Mouse (Mus musculus) monocyte, adult 5-6 weeks (primary cell): ENCODE data around the gene Ubxn10. TPM values are rescaled to one million over a fixed set of nuclear protein-coding genes. Genes with fewer than 3 reads are reported as not detected.

ENCODE experiments used
- ATAC-seq: fragments of 153-309, 156-312 bp; replicated peaks from 2 replicates; pipeline ENCODE4 v1.8.0; 2017; ENCODE audit warnings: mild to moderate bottlenecking; ENCODE audit not compliant: low TSS enrichment, insufficient number of reproducible peaks, severe bottlenecking, poor library complexity, low FRiP score
- total RNA-seq: library from RNA; stranded (forward); fragments of 200-1000, 200-491, 200-594 nt; gene quantifications from 3 replicates; pipeline ENCODE4 v1.2.3, GENCODE M21; 2017

The Ubxn10 gene
- total RNA-seq: not detected in 3 replicates

DNA sequence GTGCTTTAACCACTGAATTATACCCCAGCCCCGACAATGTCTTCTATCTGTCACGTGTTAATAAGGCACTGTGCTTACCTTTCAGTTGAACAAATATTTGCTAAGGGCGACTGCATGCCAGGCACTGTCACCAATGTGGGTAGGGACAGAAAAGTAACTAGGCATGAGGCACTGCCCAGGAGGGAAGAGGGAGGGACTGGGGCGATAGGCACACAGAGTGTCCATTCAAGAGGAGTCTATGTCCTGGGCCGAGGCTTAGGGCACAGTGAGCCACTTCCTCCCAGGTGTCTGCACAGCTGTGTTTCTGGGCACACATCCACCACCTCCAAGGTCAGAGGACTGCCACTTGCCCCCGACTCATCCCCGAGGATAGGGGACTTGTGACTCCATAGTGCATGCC, at the start of gene Ubxn10:
Gene Ubxn10 (minus strand): TSS at position 137 of the 400 bp plus-strand sequence.
- ATAC-seq: no peak

DNA sequence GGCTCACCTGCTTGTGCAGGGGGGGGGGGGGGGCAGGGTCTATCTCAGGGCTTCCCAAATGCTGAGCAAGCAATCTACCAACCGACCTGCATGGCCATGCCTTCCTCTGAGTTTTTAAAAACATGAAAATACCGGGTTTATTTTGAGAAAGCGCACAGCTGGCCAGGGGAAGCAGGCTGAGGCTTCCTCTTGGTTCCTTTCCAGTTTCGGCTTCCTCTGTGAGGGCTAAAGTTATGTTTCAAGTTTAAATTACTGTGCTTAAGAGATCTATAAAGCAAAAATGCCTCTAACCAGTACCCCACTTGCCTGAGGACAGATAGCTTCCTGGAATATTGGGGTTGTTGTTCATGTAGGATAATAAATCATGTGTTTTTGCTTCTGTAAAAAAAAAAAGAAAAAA, 49.2 kb upstream of the Ubxn10 start:
- no peak for ATAC-seq

DNA sequence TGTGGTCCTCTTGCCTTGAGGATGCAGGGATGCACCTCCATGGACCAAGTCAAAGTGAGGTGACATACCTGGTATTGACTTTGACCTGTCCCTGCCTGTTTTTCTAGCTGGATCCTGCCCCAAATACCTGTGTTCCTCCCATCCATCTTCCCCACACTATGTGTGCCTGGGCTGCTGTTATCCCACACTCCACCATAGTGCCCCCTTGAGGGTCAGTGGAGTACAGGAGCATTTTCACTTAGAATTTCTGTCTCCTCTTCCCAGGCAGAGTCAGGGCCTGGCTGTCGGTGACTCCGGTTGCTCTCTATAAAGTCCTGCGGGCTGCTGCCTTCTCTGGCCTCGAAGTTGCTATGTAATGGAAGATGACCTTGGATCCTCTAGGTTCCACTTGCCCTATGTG, 48.8 kb upstream of the Ubxn10 start:
- no peak for ATAC-seq

DNA sequence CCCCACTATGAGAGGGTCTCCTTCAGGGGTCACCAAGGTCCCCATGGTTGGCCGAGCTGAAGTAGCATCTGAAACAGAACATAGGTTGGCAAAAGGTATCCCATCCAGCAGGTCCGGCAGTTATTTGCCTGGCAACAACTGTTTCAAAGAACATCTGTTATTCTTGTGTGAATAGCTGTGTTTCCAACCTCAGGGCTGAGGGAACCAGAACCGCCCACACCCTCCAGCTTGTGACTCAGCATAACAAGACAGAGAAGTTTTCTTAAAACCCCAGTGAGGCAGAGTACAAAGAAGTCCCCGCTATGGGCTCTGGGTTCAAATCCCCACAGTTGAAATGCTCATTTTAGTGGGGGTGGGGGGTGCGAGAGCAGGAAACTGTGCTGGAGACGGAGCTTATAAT, 45.1 kb upstream of the Ubxn10 start:
- no peak for ATAC-seq

DNA sequence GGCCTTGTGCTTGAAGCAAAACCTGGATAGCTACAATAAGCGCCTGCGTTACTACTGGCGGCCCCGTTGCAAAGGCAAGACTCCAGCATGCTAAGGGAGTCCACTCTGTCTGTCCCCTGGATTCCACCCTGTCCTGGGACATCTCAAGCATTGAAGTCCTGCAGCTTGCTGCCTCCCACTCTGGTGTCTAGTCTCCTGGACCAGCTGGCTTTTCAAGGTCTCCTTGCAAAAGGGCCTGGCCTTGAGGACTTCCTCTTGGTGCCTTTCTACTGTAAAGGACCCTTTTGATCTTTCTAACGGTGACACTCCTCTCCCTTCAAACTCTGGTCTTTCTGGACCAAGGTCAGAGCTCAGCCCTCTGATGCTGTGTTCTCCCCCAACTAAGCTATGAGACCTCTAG, 43.3 kb upstream of the Ubxn10 start:
- no peak for ATAC-seq

DNA sequence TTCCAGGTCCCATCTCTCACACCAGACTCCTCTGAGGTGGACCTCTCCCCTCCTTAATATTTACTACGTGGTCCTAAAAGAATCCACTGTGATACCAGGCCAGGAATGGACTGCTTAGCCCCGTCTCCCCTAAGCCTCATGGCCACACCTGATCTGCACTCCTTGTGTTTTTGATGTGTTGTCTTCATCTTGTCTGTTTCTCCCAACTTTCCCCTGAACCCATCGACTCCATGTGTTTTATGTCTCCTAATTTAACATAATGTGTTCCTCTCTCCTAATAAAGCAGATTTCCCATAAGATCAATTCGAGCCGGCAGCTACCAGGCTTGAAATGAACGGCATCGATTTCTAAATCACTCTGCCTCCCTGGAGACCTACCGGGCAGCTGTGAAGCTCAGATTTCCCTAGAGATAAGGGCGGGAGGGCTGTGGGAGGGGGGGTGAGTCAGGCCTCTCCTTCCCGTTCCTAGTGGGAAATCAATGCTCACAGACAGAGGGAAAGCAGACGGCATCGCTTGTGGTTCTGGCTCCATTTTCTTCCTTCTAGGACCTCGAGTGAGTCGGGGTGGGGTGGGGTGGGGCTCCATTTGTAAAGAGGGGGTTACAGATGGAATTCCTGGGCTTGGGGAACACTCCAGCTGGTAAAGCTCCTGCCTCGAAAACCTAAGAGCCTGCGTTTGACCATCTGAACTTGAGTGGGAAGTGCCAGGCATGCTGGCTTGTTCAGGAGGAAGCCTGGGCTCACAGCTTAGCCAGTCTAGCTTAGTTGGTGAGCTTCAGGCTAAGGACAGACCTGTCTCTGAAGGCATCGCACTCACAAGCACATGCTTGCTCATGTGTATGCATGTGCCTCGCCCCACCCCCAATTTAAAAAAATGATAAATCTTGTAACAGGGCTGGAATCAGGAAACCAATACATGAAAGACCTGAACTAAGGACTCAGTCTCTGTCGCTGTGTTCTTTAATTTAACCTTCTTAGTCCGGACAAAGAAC, 40.7 kb upstream of the Ubxn10 start:
- ATAC-seq: no peak

DNA sequence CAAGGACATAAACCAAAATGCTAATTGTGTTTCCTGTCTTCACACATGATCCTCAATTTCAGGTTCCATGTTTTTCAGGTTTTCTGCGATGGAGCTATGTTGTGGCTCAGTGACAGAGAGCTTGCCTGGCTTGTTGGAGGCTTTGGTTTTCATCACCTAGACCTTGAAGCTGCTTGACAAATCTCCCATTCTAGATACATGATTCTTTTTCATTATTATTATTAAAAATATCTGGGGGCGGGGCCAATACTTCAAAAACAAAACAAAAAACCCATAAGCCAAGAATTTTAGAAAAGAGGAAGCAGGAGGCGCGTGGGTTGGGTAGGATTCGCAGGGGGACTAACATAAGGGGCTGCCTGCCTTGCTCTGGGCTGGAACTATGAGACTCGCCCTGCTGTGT, 38.5 kb upstream of the Ubxn10 start, which contains the start of gene Pla2g2d:
Gene Pla2g2d (plus strand): TSS at position 301 of the 400 bp plus-strand sequence.
- no peak for ATAC-seq

DNA sequence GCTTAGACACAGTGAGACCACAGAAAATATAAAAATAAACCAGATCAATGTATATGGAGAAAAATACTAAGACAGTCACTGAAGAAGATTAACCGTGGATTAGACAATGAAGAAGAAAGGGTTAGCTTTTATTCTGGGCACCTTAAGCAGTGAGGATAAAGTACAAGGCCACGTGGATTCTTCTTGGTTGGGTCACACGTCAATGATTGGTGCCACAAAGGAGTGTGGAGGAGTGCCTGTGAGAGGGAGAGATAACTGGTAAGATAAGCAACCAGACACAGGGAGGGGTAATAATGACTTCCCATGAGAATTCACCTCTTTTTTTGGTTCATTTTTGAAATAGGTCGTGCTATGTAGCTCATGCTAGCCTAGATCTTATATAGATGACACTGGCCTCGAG, 35.4 kb upstream of the Ubxn10 start:
- no peak for ATAC-seq

DNA sequence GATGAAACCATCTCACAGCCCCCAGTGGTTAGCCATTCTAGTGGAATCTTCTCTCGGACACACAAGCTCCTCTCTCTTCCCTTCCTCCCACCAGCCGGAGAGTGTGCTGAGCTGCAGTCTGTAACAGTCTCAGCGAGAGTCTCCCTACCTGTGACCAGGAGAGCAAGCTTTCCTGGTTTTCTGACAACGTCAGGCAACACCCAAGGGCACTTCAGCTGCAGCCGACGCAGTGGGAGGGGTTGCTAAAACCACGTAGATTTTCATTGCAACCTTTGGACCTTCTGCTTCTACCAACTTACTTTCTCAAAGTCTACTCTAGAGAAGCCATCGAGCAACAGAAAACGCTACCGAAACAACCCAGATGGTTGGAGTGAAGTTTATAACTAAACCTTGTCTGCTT, 35.0 kb upstream of the Ubxn10 start:
- no peak for ATAC-seq

DNA sequence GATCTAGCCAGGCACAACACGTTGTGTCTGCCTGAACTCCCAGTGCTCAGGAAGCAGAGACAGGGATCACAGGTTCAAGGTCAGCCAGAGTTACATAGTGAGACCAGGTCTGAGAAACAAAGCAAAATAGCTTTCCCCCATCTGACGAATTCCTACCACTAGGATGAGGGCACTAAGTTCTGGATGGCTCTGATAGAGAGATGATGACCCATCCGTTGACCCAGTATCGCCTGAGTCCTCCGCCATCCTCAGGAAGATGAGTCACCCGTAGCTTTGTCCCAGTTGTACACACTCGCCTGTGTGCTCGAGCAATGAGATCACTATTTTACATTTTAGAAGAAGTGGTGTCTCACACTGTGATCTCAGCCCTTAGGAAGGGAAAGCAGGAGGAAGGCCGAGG, 25.3 kb upstream of the Ubxn10 start:
- no peak for ATAC-seq

DNA sequence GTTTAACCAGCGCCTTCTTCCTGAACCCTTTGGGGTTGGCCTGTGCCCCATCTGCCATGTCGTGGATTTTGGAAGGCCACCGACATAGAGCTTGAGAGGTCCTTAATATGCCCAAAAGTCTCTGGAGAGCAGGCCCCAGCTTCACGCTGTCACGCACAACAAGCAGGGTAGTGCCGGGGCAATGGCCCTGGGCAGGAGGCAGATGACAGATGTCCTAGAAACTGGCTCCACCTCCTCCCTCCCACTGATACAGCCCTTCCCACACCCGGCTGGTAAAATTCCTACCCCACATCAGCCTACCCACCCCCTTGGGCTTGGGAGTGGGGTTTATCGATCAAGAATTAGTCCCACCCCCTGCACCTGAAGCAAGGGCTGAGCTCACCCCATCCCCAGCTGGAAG, 20.4 kb upstream of the Ubxn10 start, which contains the start of gene Pla2g2f:
Gene Pla2g2f (minus strand): TSS at position 211 of the 400 bp plus-strand sequence.
- ATAC-seq: no peak

DNA sequence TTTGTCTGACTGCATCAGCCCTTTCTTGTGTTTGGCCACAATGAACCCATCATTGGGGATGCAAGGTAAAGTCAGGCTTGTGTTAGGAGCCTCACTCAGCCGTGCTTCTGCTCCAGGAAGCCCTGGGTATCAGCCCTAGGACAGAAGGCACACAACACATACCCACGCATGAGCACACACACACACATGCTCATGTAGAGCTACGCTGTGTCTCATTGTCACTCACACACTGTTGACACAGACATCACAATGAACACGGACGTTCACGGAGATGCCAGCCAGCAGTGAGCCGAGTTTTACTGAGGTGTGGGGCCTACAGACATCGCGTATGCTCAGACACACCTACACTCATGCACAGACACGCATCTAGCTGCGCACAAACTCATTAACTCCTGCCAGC, 19.0 kb upstream of the Ubxn10 start:
- ATAC-seq: no peak

DNA sequence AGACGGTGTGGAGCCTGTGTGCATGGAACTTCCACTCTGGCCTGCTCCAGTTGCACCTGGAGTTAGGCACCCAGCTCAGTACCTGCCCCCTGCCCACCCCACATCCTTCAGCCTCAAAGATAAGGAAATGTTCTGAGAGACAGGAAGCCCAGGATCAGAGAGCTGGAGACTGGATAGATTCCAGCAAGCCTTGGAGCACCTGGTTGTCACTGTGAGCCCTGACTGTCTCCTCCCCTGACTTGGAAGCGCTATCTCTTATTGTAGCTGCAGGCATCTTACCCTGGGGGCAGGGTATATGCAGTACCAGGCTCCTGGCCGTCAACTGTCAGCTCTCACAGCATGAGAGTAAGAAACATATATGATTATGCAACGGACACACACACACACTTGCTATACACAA, 18.5 kb upstream of the Ubxn10 start:
- no peak for ATAC-seq

DNA sequence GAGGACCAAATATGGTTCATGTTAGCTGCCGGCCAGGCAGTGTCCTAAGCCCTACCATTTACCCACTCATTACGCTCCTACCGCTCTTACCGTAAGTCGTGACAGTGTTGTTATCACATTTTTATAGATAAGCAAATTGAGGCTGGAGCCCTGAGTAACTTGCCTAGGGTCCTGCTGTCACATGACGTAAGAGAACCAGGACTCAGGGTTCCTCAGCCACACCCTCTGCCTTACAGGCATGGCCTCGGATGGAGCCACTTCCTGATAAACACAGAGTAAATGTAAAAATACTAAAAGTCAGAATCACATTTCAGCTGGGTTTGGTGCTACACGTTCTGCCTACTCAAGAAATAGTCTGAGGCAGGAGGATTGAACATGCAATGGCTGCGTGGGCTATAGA, 17.5 kb upstream of the Ubxn10 start:
- no peak for ATAC-seq

DNA sequence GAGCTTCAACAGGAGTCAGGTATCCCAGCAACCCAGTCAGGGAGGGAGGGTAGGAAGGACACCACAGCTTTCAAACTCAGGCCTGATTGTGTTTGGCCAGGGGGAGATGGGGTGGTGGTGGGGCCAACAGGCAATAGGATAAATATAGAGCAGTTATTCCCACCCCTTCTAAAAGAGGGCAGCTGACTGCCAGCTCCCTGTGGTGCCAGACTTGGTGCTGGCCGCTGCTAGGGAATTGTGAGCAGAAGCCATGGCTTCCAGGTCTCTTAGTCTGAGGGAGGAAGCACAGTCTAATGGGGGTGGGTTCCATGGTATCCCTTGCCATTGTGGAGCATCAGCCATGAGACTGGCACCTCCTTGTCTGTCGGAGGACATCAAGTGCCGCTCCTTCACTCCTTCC, 16.6 kb upstream of the Ubxn10 start:
- ATAC-seq: no peak

DNA sequence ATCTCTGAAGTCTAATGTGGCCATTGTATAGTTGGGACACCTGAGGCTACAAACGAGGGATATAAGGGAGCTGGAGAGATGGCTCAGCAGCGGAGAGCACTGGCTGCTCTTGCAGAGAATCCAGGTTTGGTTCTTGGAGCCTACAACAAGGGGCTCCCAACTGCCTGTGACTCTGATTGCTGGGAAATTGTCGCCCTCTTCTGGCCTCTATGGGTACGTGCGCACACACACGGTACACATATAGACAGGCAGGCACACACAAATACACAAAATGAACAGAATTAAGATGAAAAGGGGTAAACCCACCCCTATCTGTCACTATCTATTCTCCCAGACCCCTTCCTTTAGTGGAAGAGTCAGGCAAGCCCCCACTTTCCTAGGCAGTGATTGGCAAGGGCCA, 15.6 kb upstream of the Ubxn10 start:
- no peak for ATAC-seq

DNA sequence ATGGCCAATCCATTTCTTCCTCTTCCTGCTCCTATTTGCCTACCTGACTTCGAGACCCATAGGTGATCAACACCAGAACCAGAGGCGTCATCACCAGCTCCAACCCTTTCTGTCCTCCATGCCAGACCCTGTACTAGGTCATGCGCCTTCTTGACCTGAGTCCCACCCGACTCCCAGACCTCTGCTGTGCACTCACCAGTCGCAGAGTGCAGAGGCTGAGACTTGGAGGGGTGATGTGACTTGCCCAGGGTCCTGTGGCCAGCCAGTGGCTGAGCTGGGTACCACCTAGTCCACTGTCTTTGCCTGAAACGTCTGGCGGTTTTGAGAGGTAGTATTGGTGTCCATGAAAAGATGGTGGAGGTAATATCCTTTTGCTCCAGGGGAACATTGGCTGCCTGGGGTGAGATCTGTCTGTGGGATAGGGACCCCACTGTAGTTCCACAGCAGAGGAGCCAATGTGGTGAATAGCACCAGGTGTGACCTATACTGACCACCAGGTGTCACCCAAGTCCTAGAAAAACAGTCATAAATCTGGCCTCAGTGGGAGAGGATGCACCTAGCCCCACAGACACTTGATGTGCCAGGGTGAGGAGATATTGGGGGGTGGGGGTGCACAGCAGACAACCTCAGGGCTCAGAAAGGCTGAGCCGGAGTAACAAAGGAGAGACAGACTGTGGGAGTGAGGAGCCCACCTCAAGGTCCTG, 11.6 kb upstream of the Ubxn10 start:
- ATAC-seq: no peak

DNA sequence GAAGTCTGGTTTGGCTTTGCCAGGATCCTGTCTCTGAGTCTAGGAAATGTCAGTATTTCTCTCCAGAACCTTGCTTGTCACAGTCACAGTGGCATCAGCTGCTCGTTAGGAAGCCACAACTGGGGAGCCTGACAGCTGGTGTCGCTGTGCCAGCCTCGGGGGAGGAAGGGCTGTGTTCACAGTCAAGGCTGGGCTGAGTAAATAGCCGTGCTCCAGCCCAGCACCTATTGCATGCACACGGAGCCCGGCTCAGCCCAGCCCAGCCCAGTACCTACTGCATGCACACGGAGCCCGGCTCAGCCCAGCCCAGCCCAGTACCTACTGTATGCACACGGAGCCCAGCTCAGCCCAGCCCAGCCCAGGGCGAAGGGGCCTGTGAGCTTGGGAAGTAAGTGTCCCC, 10.9 kb upstream of the Ubxn10 start:
- no peak for ATAC-seq

DNA sequence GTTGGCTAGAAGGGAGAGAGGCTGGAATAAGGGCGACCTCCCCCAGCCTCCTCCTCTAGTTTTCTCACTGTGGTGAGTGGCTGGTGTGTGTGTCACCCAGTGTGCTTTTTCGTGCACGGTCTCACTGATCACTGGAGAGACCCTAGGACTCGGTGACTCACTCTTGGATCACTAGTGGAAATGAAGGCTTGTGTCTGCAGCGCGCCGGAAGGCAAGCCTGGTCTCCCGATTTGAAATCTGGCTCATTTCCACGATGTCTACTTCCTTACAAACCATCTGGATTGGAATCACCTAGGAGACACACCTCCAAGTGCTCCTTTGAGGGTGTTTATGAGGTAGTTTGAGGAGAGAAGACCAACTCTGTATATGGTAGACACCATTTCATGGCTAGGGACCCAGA, 9.9 kb upstream of the Ubxn10 start:
- ATAC-seq: no peak

DNA sequence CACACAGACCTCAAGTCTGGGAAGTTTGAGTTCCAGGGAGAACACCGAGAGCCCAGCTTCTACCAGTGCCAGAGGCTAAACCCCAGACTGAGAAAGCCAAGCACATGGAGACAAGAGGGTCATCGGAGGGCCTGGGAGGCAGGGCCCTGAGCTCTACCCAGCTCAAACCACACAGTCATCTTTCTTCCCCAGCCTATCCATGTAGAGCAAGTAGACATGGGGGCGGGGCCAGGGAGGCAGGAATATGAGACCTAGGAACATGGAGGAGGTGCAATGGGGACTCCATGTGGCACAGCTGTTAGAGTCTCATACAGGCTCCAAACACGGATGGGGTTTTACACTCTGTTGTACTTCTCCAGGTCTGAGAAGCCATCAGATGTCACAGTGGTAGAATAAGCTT, 8.9 kb upstream of the Ubxn10 start:
- ATAC-seq: no peak
